Mouse (Mus musculus) layer of hippocampus, adult 8-10 months (tissue): ENCODE data around the gene Armc10. TPM values are rescaled to one million over a fixed set of nuclear protein-coding genes. Genes with fewer than 3 reads are reported as not detected.
"Not testable (repeated sequence)": the region's sequence is repeated elsewhere in the genome, so short reads cannot be mapped to it uniquely, and the experiment has no call there.

Source experiments
- DNase-seq, 2 experiments: peaks; one replicate each; pipeline ENCODE4 v3.0.0; 2022; ENCODE audit warnings: low spot score in 2 of 2
- total RNA-seq, 4 experiments: library from RNA; stranded (reverse); gene quantifications; 2 replicates each; pipeline ENCODE4 v1.2.4; 2022

Gene Armc10
- 10 to 100 TPM; 18.8 to 21.6 (median 21.4) TPM for total RNA-seq

DNA sequence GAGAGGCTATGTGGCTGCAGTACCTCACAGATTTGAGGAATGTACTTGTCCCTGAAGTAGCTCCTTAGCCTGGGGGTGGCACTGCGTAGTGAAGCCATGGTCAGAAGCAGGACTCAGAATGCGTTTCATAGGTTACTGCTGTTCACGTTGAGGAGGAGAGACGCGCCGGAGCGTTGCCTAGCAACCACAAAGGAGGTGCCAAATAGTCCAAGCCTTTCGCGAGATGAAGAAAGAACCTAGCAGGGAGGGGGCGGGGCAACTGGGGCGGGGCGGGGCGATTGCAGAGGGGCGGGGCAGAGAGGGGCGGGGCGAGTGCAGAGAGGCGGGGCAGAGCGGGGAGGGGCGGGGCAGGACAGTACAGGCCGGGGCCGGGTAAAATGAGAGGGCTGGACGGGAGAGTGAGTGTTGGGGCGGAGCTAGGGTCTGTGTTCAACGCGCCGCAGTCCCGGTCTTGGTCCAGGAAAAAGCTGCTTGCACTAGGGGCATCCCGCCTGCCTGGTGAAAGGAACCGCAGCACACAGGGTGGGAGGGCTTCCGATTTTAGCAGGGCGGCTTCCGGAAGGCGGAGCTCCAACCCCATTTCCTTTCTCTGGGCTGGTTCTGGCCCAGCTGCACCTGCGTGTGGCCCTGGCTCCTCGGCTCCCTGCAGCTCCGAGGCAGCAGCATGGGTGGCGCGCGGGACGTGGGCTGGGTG lies at the start of gene Armc10, which contains the start of gene Fbxl13:
Gene Armc10 (plus strand): TSS at position 375 of the 694 bp plus-strand sequence.
Gene Fbxl13 (minus strand): TSS at position 196 of the 694 bp plus-strand sequence.
- peak; percentile 90 for DNase-seq

DNA sequence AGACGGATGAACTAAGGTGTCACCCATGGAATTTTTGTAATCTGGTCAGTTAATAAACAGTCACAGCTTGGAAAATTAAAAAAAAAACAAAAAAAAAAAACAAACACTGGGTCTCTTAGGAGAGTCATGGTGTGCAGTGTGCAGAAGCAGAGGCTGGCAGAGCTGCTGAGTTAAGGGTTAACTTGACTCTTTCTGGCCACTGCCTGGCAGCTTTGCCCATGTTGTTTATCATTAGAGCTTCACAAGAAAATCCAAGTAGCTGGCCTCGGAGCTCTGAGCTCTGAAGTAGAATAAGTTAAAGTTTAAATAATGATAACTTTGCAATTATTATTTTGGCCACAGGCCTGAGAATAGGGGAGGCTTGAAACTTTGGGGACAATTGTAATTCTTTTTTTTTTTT lies 46.1 kb upstream of the Armc10 start:
- DNase-seq: not testable (repeated sequence)

DNA sequence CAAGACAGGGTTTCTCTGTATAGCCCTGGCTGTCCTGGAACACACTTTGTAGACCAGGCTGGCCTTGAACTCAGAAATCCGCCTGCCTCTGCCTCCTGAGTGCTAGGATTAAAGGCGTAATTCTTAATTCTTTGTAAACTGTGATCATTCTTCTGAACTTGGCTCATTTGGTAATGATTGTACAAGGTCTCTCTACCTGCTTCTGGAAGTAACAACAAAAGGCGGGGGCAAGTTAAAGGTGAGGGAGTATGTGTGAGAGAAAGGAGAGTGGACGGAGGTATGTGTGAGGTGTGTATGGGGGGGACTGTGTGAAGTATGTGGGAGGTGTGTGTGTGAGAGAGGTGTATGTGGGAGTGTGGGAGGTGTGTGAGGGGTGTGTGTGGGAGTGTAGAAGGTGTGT lies 45.7 kb upstream of the Armc10 start:
- no peak for DNase-seq

DNA sequence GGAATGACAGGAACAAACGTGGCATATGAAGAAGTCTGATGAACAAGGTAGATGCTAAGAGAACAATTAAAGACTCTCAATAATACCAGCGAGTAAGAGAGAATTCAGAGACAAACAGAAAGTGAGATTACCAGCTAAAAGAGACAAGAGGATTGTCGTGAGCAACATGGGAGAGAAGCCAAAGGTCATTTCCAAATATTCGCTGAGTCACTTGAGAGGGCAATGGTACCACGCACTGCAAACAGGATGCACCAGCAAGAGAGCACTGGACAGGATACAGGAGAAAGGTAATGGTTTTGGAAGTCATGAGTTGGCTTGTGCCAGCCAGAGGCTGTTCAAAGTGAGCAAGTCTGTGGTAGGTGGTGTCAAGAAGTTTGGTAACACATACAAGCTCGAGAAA lies 39.7 kb upstream of the Armc10 start:
- DNase-seq: no peak

DNA sequence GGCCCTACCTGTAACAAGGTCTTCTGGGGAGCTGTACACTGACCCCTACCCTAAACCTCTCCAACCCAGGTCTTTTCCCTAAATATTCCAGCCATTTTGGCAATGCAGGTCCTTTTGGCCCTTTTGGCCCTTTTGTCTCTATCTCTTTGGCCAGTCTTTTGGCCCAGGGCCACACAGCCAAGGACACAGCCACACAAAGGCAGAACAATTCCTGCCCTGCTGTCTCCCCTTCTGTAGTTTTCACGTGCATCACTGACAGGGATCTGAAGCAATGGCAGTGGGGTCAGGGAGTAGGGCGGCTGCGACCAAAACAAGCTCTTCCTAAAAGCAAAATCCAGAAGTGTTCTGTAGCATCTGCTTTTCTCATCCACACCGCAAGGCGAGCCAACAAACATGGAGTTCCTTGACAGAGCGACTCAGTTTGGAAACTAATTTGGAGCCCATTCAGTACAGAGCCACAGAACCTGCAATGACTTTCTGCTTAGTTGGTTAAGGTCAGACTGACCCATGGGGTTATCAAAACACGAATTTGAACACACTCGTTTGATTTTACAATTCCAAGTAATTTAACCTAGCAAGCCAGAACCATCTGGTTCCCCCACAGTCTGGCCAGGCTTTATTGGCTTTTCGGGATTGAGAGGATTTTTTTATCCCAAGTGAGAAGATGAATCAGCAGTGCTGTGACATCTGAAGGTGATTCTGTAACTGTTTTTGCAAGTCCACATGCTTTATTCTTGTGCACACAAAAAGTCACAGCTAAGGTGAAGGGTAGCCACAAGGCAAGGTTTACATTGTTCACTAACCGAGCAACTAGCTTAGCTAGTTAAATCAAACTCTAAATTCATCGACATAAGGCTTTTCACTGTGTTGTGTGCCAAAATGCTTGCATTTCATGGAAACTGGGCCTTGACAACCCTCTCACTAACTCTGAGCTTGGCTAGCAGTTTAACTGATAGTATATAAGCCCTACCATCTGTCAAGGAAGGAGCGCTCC lies 37.0 kb upstream of the Armc10 start:
- peak; percentile 17 to 25 for DNase-seq

DNA sequence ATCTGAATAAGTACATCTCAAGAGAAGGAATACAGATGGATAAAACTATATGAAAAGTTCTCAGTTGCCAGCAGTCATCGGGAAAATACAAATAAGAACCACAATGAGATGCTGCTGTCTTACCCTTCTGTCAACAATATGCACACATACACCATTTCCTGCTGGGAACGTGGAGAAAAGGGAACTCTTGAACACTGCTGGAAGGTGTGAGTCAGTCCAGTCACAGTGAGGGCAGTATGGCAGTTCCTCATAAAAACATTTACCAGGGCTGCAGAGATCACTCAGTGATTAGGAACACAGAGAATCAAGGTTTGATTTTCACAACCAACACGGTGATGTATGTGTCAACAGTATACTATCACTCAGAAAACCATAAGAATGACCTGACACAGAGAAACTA lies 34.6 kb upstream of the Armc10 start:
- DNase-seq: no peak

DNA sequence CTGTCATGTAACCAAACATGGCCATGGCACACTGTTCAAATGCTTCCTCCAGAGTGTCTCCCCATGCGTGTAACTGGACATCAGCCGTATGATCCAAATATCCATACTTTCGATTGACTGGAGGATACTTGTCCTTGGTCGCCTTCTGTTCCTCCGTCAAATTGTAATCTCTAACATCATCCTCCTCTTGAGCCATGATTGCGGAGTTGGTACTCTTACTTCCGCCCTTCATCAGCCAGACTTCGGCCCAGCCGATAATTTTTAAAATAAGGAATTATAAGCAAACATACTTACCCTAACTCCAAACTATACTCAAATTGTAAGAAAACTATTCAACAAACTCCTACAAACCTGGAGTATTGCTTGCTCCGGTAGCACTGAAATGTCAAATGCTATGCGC lies 31.3 kb upstream of the Armc10 start:
- DNase-seq: not testable (repeated sequence)

DNA sequence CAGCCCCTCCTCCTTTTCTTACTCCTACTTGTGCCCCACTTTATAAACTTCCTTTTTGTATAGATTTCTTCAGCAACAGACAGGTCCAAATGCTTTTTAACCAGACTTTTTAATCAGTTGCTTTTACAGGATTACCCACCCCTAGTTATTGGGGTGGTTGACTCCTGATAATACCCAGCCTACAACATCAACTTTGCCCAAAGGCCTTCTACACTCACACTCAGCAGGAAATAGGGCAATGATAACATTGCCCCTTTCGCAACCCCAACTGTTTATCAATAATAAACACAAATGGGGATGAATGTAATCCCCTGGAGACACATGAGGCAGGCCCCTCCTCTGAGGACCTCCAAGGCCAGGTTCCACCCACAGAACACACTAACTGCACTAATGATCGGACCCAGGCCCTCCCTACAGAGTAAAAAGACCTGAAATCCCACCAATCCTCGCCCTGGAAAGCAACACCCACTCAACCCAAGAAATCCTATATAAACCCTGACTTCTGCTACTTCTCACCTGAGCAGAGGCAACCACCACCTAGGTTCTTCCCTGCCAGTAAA lies 29.1 kb upstream of the Armc10 start:
- no peak for DNase-seq

DNA sequence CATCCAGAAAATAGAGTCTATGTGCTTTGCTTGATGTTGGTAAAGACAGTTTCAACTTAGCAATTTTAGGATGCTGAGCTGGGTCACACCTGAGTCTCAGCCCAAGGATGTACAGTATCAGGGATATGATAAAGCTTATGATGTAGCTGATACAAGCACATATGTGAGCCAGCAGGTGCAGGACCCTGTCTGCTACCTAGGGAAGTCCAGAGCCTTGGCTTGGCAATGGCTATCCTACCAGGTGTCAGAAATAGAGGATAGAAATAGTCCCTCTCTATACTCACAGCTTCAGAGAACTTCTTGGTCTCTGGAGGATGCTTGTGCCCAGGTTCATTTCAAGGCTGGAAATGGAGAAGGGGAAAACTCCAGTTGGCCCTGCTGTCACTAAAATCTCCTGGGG lies 19.7 kb upstream of the Armc10 start:
- DNase-seq: no peak

DNA sequence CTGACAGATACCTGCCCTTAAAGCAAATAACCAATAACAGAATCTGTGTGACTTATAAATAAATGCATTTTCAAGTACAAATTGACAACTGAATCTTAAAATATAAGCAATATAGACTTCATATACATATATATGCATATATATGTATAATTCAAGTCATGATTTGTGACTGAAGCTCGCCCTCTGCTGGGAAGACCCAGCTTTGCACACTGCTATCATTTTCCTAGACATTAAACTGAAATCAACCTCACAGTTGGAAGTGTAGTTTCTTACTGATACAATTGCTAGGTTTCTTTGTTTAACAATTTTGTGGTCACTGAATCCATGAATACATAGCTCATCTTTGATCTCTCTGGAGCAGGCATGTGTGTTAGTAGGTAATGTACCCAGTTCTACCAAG lies 4.7 kb upstream of the Armc10 start:
- DNase-seq: peak in 1 of 2 experiments; percentile 67

DNA sequence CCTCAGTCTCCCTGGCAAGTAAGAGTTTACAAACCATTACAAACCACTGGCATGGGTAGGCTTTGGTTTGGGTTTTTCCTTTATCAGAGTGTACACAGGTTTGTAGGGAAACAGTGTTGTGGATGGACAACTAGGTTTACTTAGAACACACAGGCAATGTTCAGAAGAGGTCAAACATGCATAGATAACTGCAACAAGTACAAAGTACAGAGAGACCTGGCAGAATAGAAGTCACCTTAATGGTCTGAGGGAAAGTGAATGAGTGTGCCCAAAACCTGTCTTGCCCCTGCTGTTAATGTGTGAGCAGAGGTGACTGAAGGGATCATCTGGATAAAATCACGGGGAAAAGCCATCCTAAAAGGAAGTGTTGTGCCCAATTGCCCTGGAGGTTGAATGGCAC lies 2.0 kb upstream of the Armc10 start:
- DNase-seq: no peak

DNA sequence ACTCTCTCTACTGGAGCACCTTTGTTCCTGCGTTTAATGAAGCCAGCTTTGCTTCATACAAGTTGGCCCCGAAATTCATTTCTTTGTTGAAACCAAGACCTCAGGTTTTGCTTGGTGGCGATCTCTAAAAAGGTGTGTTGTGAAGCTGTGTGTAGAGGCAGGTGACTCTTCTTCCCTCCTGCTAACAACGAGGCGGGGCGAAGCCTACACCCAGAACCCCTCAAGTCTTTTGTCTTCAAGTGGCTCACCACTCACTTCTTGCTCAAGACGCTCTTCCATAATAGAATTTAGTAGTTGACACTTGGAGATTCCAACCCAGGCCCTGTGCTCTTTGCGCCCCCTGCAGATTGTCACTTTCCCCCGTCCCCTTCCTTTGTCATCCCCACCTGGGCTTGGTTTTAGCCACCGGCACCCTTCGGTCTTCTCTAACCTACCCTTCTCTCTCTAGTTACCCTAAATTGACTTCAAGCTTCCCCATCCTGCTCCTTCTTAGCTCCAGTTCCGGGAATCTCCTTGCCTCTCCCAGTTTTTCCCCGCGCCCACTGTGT lies 648 bp upstream of the Armc10 start:
- peak in 1 of 2 experiments; percentile 31 for DNase-seq

DNA sequence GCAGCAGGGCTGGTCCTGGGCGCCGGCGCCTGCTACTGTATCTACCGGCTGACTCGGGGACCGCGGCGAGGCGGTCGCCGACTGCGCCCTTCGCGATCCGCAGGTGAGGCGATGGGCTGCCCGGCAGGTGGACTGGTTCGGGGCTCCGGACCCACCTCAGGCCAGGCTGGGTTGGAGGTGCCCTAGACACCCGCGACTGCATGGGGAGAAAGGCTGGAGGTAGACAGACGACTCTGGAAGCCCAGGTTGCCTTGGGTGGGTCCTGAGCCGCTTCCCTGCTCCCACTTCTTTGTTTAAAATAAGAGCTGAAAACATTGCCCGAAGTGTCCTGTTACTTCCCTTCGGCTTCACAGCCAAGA lies 499 bp downstream of the Armc10 start:
- DNase-seq: no peak

DNA sequence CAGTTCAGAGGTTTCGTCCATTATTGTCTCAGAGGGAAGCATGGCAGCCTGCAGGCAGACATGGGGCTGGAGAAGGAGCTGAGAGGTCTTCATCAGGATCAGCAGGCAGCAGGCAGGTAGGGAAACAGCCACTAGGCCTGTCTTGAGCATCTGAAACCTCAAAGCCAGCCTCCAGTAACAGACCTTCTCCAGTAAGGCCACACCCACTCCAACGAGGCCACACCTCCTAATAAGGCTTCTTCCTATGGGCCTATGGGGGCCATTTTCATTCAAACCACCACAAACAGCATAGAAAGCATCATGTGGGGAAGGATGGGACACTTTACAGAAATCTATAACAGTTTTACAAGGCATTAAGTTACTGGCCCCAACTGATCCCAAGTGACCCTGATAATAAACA lies 5.1 kb downstream of the Armc10 start:
- DNase-seq: no peak

DNA sequence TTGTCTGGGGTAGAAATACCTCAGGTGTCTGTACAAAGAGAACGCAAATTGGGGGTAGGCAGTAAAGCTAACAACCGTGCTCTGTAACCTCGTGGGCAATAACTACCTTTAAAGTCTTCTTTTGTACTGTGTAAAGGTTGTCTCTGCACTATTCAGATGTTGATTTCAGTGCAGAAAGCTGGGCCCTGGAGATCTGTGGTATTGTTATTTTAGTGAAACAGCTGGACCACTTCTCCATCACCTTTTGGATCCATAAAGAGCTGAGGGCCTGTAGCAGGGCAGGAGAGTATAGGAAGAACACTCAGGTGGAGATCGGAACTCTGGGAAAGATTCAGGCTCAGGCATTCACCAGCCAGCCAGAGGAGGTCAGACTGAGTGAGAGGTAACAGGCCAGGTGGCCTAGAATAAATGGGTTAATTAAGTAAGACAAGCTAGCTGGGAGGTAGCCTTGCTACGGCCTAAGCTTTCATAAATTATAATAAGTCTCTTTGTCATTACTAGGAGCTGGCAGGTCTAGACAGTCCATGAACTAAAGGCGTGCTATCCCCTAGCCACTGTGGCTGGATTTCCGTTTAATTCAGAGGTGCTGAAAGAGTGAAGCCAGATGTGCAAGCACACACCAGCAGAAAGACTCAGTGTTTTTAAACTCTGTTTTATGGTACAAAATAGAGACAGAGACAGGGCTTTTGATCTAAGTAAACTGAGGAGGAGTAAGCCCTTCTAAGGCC lies 6.4 kb downstream of the Armc10 start:
- no peak for DNase-seq

DNA sequence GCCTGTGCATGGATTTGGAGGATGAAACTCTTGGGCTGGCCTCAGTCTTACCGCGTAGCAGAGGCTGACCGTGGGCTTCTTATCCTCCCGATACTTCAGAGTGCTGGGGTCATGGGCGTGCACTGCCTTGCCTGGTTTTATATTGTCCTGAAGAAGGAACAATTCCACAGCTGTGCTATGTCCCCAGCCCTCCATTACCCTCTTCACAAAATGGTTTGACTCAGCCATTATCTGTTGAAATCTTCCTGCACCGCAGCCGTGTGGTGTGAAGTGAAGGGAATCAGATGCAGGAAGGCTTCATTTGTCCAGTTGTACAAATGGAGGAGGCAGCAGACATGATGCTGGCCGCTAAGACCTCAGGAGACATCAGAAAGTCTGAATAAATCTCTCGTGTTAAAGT lies 11.3 kb downstream of the Armc10 start:
- DNase-seq: no peak

DNA sequence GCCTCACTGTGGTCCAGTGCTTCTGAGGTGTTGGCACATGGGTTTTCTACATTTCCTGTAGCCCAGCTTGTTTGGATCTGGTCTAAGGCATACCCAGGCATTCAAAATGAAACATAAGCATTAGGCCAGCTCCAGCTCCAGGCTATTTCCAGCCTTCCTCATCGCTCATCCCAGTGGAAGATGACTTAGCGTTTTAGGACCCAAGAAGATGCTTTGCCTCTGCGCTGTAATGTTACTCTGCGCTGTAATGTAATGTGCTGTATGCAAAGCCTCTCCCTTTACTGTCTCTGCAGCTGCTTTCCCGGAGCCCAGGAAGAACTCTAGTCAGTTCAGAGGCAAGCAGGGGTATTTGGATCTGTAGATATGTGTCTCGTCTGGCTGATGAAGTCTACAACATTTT lies 12.4 kb downstream of the Armc10 start:
- DNase-seq: no peak

DNA sequence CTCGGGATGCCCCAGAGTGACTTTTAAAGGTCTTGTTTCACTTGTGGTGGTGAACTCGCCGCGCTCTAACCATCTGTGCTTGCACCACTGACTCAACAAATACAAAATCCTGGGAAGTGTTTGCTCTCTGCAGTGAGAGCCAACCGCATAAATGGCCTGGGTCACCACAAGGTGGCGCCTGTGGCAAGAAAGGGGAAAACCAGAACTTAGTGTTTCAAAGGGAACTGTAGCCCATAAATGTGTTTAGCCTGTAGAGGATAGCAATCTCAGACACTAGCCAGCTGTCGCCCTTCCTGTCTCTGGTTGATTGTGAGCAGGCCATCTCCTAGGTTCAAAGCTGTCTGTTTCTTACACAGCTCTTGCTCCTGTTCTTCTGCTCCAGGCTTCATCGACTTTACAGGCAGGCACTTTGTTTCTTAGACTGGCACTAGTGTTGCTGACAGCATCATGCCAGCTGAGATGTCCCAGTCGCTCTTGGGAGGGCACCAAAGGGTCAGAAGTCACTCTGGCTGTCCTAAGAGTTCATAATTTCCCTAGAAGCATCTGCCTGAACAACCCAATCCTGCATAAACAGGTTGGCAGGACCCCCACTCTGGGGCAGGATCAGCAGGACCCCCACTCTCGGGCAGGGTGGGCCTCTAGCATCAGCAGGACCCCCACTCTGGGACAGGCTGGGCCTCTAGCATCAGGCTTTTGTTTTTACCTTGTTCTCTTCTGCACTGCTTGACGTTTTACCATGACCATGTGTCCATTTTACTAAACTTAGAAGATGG lies 13.2 kb downstream of the Armc10 start:
- DNase-seq: peak; percentile 72 to 77

DNA sequence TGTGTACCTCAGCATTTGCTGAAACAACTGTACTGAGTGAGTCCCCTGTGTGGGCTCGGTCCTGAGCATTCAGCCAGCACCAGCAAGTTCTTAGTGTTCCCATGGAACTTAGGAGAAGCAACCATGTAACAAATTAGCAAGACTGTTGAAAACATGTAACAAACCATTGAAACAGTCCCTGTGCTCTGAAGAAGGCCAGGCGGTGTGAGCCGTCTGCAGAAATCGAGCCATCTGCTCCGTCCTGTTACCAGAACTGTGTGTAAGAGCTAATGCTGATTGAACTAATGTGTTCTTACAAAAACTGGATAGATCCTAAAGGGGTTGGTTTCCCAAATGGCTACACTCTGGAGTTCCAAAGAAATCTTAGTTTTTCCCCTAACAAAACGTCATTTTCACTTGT lies 15.2 kb downstream of the Armc10 start:
- DNase-seq: peak in 1 of 2 experiments; percentile 44

DNA sequence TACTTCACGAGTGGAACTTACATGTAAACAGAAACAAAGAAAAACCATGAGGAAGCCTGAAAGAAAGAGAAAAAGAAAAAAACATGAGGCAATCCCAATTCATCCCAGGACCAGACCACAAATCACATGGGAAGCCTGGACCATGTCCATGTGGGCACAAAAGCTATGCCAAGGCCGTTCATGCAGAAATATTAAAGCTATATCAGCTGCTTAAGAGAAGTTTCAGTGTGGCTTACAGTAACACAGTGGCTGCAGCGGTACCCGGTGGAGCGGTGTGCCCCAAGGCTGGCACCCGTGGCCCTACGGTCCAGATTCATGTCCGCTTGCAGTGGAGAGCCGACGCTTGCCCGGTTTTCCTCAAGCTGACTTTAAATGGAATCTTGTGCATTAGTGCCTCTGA lies 17.5 kb downstream of the Armc10 start:
- DNase-seq: no peak
